Mouse (Mus musculus): ENCODE results near the gene Pax9. TPM values are rescaled to one million over a fixed set of nuclear protein-coding genes. Genes with fewer than 3 reads are reported as not detected.

The Pax9 gene
- total and polyA plus RNA-seq, 3 experiments: 0.04 to 0.45 (median 0.16) TPM

DNA sequence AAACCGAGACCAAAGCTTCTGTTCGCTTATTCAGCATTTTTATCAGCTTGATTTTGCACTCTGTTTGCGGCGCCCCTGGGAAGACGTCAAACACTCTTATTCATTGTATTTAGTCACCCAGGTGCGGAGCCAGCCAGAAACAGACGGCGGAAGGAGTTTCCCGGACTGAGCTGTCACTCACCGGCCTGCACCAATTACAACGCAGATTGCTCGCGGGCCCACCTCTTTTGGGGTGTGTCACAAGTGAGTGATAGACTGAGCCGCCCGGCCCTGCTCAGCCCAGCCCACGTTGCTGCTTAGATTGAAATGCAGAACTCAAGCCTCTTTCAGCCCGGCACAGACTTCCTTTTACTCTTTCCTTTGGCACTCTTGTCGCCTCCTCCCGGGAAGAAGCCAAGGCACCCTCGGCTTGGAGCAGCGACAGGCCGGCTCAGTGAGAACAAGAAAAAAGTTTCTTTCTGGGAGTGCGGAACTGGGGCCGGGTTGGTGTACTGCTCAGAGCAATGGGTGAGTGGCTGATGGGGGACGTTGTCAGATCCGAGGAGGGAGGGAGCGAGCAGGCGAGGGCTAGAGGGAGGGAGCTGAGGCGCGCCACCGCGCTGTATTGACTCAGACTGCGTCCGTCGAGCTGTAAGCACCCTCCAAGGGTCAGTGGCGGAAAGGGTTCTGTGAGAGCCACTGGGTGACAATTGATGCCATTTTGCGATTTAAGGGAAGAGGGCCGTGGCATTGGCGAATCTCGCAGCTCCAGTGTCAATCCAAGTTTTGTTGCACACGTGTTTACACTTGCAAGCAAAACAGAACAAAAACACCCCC, 4.0 kb downstream of the Pax9 start:
- ATAC-seq (ENCODE audit: extremely low read depth, insufficient number of reproducible peaks, low FRiP score, poor library complexity, severe bottlenecking): peak; percentile 98
- peak; percentile 91 for DNase-seq (ENCODE audit: low spot score)
- Histone ChIP-seq H3K27me3 (ENCODE audit: insufficient read depth, low read length) (peaks cover 95% of the 10 kb centered on the region), H3K36me3 (replicated peaks) (no peaks in the 10 kb centered on the region), H3K4me1 (ENCODE audit: insufficient read depth, low read depth, low read length) (peaks cover 43% of the 10 kb centered on the region), H3K9me3 (replicated peaks) (0 out of 2 replicates have a peak, but pooled peaks cover 6% of the 10 kb centered on the region), H3K4me3 (ENCODE audit: low read depth, low read length) (peak overlapping the region; percentile 71)
- no peak for TF ChIP-seq TAL1 (conservative IDR thresholded peaks at IDR 0.05; ENCODE audit: low read depth, low read length)
- TF ChIP-seq POLR2AphosphoS5 (IDR thresholded peaks at IDR 0.05; ENCODE audit: insufficient replicate concordance, low read depth, low read length): no peak
- no peak for TF ChIP-seq GATA1 (IDR thresholded peaks at IDR 0.05; ENCODE audit: borderline replicate concordance, low read length)
- no peak for TF ChIP-seq GATA2 (IDR thresholded peaks at IDR 0.05; ENCODE audit: borderline replicate concordance, low read depth, low read length)
- TF ChIP-seq CTCF (IDR thresholded peaks at IDR 0.05; ENCODE audit: low read depth, low read length): no peak

DNA sequence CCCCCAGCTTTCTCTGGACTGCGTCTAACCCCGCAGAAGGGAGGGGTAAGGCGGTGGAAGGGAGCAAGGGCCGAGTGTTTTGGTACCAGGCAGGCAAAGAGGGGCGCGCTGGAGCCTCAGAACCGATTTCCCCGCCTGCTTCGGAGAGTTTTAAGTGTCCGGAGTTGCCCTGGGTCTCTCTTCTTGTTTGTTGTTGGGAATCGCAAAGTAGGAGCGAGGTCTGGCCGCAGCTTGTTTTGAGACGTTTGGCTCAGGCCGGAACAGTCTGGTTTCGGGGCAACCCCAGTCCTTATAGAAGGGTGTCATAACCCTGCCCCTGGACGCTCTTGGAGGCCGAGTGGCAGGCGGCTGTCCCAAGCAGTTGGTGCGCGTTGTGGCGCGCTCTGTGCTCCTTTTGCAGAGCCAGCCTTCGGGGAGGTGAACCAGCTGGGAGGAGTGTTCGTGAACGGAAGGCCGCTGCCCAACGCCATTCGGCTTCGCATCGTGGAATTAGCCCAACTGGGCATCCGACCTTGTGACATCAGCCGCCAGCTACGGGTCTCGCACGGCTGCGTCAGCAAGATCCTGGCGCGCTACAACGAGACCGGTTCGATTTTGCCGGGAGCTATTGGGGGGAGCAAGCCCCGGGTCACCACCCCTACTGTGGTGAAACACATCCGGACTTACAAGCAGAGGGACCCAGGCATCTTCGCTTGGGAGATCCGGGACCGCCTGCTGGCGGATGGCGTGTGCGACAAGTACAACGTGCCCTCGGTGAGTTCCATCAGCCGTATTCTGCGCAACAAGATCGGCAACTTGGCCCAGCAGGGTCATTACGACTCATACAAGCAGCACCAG, 4.8 kb downstream of the Pax9 start:
- no peak for TF ChIP-seq GATA2 (IDR thresholded peaks at IDR 0.05; ENCODE audit: borderline replicate concordance, low read depth, low read length)
- TF ChIP-seq POLR2AphosphoS5 (IDR thresholded peaks at IDR 0.05; ENCODE audit: insufficient replicate concordance, low read depth, low read length): no peak
- no peak for TF ChIP-seq GATA1 (IDR thresholded peaks at IDR 0.05; ENCODE audit: borderline replicate concordance, low read length)
- TF ChIP-seq CTCF (IDR thresholded peaks at IDR 0.05; ENCODE audit: low read depth, low read length): no peak
- TF ChIP-seq TAL1 (conservative IDR thresholded peaks at IDR 0.05; ENCODE audit: low read depth, low read length): no peak
- Histone ChIP-seq H3K36me3 (replicated peaks) (no peaks in the 10 kb centered on the region), H3K27me3 (ENCODE audit: insufficient read depth, low read length) (peaks cover 91% of the 10 kb centered on the region), H3K4me3 (ENCODE audit: low read depth, low read length) (peak overlapping the region; percentile 71), H3K9me3 (replicated peaks) (0 out of 2 replicates have a peak, but pooled peaks cover 6% of the 10 kb centered on the region), H3K4me1 (ENCODE audit: insufficient read depth, low read depth, low read length) (peaks cover 40% of the 10 kb centered on the region)
- ATAC-seq (ENCODE audit: extremely low read depth, insufficient number of reproducible peaks, low FRiP score, poor library complexity, severe bottlenecking): no peak
- DNase-seq (ENCODE audit: low spot score): no peak

DNA sequence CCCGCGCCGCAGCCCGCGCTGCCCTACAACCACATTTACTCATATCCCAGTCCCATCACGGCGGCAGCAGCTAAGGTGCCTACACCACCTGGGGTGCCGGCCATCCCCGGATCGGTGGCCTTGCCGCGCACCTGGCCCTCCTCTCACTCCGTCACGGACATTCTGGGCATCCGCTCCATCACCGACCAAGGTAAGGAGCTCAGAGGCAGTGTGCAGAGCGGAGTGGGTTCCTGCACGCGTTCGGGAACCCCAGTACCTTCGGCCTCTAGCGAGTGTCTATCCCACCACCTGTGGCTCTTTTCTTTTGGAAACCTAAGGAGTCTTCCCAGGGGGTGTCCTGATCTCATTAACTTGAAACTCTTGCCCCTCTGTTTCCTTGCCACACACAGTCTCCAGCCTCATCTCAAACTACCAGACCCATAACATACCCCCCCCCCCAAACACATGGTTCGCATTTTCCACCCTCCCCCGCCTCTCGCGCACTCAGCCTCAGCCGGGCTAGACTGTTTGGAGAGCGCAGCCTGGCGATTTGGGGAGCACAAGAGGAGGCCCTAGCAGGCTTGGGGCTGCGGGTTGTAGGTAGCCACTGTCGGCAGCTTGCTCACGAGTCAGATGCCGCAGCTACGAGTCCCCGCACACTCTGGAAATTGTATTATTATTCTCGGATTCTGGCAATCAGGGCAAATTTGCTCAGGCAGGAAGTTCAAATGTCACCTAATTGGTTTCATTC, 5.6 kb downstream of the Pax9 start:
- H3K36me3 ChIP-seq (replicated peaks): no peaks in the 10 kb centered on the region
- H3K4me3 ChIP-seq (ENCODE audit: low read depth, low read length): peak overlapping the region; percentile 71
- DNase-seq (ENCODE audit: low spot score) (no peak), ATAC-seq (ENCODE audit: extremely low read depth, insufficient number of reproducible peaks, low FRiP score, poor library complexity, severe bottlenecking) (no peak)
- peaks cover 38% of the 10 kb centered on the region for H3K4me1 ChIP-seq (ENCODE audit: insufficient read depth, low read depth, low read length)
- 0 out of 2 replicates have a peak, but pooled peaks cover 6% of the 10 kb centered on the region for H3K9me3 ChIP-seq (replicated peaks)
- H3K27me3 ChIP-seq (ENCODE audit: insufficient read depth, low read length): peaks cover 84% of the 10 kb centered on the region
- TF ChIP-seq GATA1 (IDR thresholded peaks at IDR 0.05; ENCODE audit: borderline replicate concordance, low read length) (no peak), GATA2 (IDR thresholded peaks at IDR 0.05; ENCODE audit: borderline replicate concordance, low read depth, low read length) (no peak), TAL1 (conservative IDR thresholded peaks at IDR 0.05; ENCODE audit: low read depth, low read length) (no peak), CTCF (IDR thresholded peaks at IDR 0.05; ENCODE audit: low read depth, low read length) (no peak), POLR2AphosphoS5 (IDR thresholded peaks at IDR 0.05; ENCODE audit: insufficient replicate concordance, low read depth, low read length) (no peak)

DNA sequence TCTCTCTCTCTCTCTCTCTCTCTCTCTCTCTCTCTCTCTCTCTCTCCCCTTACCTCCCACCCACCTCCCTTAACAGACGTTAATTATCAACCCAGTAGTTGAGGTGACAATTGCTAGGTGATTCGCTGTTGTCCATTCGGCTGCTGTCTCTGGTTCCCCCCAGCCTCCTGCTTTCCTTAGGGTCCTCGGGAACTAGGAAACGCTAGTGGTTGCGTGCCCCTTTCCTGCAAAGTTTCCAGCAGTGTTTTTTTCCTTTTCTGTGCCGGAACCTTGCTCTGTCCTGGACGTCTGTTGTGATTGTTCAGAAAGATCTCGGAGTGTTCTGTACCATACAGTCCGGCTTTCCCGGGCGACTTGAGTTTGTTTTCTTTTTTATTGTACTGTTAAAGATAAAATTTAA, 6.2 kb downstream of the Pax9 start:
- no peak for TF ChIP-seq GATA1 (IDR thresholded peaks at IDR 0.05; ENCODE audit: borderline replicate concordance, low read length)
- TF ChIP-seq GATA2 (IDR thresholded peaks at IDR 0.05; ENCODE audit: borderline replicate concordance, low read depth, low read length): no peak
- no peak for TF ChIP-seq POLR2AphosphoS5 (IDR thresholded peaks at IDR 0.05; ENCODE audit: insufficient replicate concordance, low read depth, low read length)
- no peak for TF ChIP-seq TAL1 (conservative IDR thresholded peaks at IDR 0.05; ENCODE audit: low read depth, low read length)
- TF ChIP-seq CTCF (IDR thresholded peaks at IDR 0.05; ENCODE audit: low read depth, low read length): no peak
- Histone ChIP-seq H3K27me3 (ENCODE audit: insufficient read depth, low read length) (peaks cover 82% of the 10 kb centered on the region), H3K36me3 (replicated peaks) (no peaks in the 10 kb centered on the region), H3K4me3 (ENCODE audit: low read depth, low read length) (no peak overlapping the region), H3K9me3 (replicated peaks) (0 out of 2 replicates have a peak, but pooled peaks cover 6% of the 10 kb centered on the region), H3K4me1 (ENCODE audit: insufficient read depth, low read depth, low read length) (peaks cover 36% of the 10 kb centered on the region)
- DNase-seq (ENCODE audit: low spot score): no peak
- no peak for ATAC-seq (ENCODE audit: extremely low read depth, insufficient number of reproducible peaks, low FRiP score, poor library complexity, severe bottlenecking)

DNA sequence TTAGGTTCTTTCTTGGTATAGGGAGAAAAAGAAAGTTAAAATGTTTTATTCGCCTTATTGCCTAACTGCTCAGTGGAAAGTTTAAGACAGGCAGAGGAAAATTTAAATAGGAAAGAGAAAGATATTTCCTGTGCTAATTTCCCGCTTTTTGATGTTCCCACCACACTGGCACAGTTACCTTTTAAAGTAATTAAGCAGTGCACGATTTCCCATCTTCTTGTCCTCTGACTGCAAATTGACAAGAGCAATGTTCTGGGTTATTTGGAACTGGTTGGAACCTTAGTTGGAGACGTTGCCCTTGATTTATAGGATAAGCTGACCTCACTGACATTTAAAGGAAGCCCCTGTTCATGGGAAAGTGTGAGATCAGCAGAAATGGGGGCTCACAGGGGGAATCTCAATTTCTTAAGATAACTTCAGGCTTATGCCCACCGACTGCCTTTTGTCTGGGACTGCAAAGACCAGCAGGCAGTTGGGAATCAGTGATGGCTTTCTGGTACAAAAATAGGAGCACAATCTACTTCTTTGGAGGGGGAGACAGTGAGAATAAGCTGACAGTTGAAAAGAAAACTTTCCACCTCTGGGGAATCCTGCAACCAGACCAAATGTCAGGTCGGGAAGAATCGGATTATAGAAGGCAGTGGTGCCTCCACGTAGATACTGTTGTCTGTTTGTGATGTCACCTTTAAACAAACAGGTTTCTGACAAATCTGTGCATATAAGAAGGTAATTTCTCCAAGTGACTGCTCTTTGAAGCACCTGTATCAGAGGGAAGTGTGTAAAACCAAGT, 6.8 kb downstream of the Pax9 start:
- DNase-seq (ENCODE audit: low spot score) (no peak), ATAC-seq (ENCODE audit: extremely low read depth, insufficient number of reproducible peaks, low FRiP score, poor library complexity, severe bottlenecking) (no peak)
- Histone ChIP-seq H3K4me1 (ENCODE audit: insufficient read depth, low read depth, low read length) (peaks cover 36% of the 10 kb centered on the region), H3K36me3 (replicated peaks) (no peaks in the 10 kb centered on the region), H3K9me3 (replicated peaks) (0 out of 2 replicates have a peak, but pooled peaks cover 6% of the 10 kb centered on the region), H3K4me3 (ENCODE audit: low read depth, low read length) (no peak overlapping the region), H3K27me3 (ENCODE audit: insufficient read depth, low read length) (peaks cover 76% of the 10 kb centered on the region)
- no peak for TF ChIP-seq CTCF (IDR thresholded peaks at IDR 0.05; ENCODE audit: low read depth, low read length)
- no peak for TF ChIP-seq TAL1 (conservative IDR thresholded peaks at IDR 0.05; ENCODE audit: low read depth, low read length)
- TF ChIP-seq POLR2AphosphoS5 (IDR thresholded peaks at IDR 0.05; ENCODE audit: insufficient replicate concordance, low read depth, low read length): no peak
- no peak for TF ChIP-seq GATA2 (IDR thresholded peaks at IDR 0.05; ENCODE audit: borderline replicate concordance, low read depth, low read length)
- no peak for TF ChIP-seq GATA1 (IDR thresholded peaks at IDR 0.05; ENCODE audit: borderline replicate concordance, low read length)

Measured in G1E (cell line).